Mouse (Mus musculus): ENCODE data around the gene Tmem63b.

Tmem63b gene

GRCm38 (mm10) chr17:45686716-45687115 lies at the start of gene Tmem63b:
TSS of gene Tmem63b (minus strand) at chr17:45686905.
- in situ Hi-C loops (cut with MboI), result no loop called here

GRCm38 (mm10) chr17:45735382-45736310 lies 48.9 kb upstream of the Tmem63b start:
- in situ Hi-C loops (cut with MboI), result no loop called here

GRCm38 (mm10) chr17:45734881-45735280 lies 48.2 kb upstream of the Tmem63b start:
- in situ Hi-C loops (cut with MboI), result loop anchor here (5.0 kb wide), 1 partner anchor 297 kb away; the partner anchor contains the start of gene Vegfa

GRCm38 (mm10) chr17:45734333-45734732 lies 47.6 kb upstream of the Tmem63b start:
- in situ Hi-C loops (cut with MboI), result loop anchor here (5.0 kb wide), 1 partner anchor 298 kb away; the partner anchor contains the start of gene Vegfa

- in situ Hi-C loops (cut with MboI), result loop anchor here (5.0 kb wide), 1 partner anchor 298 kb away; the partner anchor contains the start of gene Vegfa
Measured at GRCm38 (mm10) chr17:45733735-45734301, 47.1 kb upstream of the Tmem63b start, which contains the start of gene 1600014C23Rik. TSS of gene 1600014C23Rik (minus strand) at chr17:45733844.

GRCm38 (mm10) chr17:45733038-45733734 lies 46.5 kb upstream of the Tmem63b start:
- in situ Hi-C loops (cut with MboI), result loop anchor here (5.0 kb wide), 1 partner anchor 299 kb away; the partner anchor contains the start of gene Vegfa

- in situ Hi-C loops (cut with MboI), result loop anchor here (5.0 kb wide), 1 partner anchor 301 kb away; the partner anchor contains the start of gene Vegfa
Measured at GRCm38 (mm10) chr17:45731172-45731864, 44.6 kb upstream of the Tmem63b start.

- in situ Hi-C loops (cut with MboI), result loop anchor here (5.0 kb wide), 1 partner anchor 302 kb away; the partner anchor contains the start of gene Vegfa
Measured at GRCm38 (mm10) chr17:45730696-45731095, 44.0 kb upstream of the Tmem63b start.

GRCm38 (mm10) chr17:45729387-45729786 lies 42.7 kb upstream of the Tmem63b start:
- in situ Hi-C loops (cut with MboI), result no loop called here

- in situ Hi-C loops (cut with MboI), result no loop called here
Measured at GRCm38 (mm10) chr17:45727983-45728723, 41.4 kb upstream of the Tmem63b start.

GRCm38 (mm10) chr17:45727481-45727880 lies 40.8 kb upstream of the Tmem63b start:
- in situ Hi-C loops (cut with MboI), result no loop called here

GRCm38 (mm10) chr17:45726249-45726648 lies 39.5 kb upstream of the Tmem63b start:
- in situ Hi-C loops (cut with MboI), result no loop called here

GRCm38 (mm10) chr17:45724574-45724921 lies 37.8 kb upstream of the Tmem63b start:
- in situ Hi-C loops (cut with MboI), result no loop called here

- in situ Hi-C loops (cut with MboI), result no loop called here
Measured at GRCm38 (mm10) chr17:45723732-45724573, 37.2 kb upstream of the Tmem63b start.

- in situ Hi-C loops (cut with MboI), result loop anchor here (5.0 kb wide), 1 partner anchor 46 kb away; no protein-coding TSS in a partner anchor
Measured at GRCm38 (mm10) chr17:45718323-45718722, 31.6 kb upstream of the Tmem63b start.

- in situ Hi-C loops (cut with MboI), result no loop called here
Measured at GRCm38 (mm10) chr17:45711525-45711924, 24.8 kb upstream of the Tmem63b start.

- in situ Hi-C loops (cut with MboI), result no loop called here
Measured at GRCm38 (mm10) chr17:45710407-45710806, 23.7 kb upstream of the Tmem63b start.

- in situ Hi-C loops (cut with MboI), result no loop called here
Measured at GRCm38 (mm10) chr17:45709829-45710228, 23.1 kb upstream of the Tmem63b start.

- in situ Hi-C loops (cut with MboI), result no loop called here
Measured at GRCm38 (mm10) chr17:45708179-45708578, 21.5 kb upstream of the Tmem63b start.

- in situ Hi-C loops (cut with MboI), result no loop called here
Measured at GRCm38 (mm10) chr17:45707376-45707775, 20.7 kb upstream of the Tmem63b start.
